Mouse (Mus musculus) lung, embryonic 15.5 days (tissue): ENCODE data around the gene Rb1. TPM values are rescaled to one million over a fixed set of nuclear protein-coding genes. Genes with fewer than 3 reads are reported as not detected.

Experiments used
- ATAC-seq: fragments of 200-750 bp; cut with Nextera tagmentation; 2 replicates; pipeline ENCODE4 v1.8.0; 2017; ENCODE audit warnings: moderate number of reproducible peaks, borderline replicate concordance; ENCODE audit not compliant: low FRiP score, low TSS enrichment; ENCODE audit errors: extremely low read depth
- H3K27ac ChIP-seq: fragments of 300-500 bp; sonication (generic); 2 replicates; pipeline ENCODE4 v1.5.1; 2015; ENCODE audit warnings: moderate library complexity, mild to moderate bottlenecking, inconsistent platforms
- H3K27me3 ChIP-seq: fragments of 300-500 bp; sonication (generic); 2 replicates; pipeline ENCODE4 v1.6.1; 2015; ENCODE audit warnings: inconsistent platforms
- H3K36me3 ChIP-seq: fragments of 300-500 bp; sonication (generic); 2 replicates; pipeline ENCODE4 v1.6.1; 2015; ENCODE audit warnings: inconsistent platforms
- H3K4me1 ChIP-seq: fragments of 300-500 bp; sonication (generic); 2 replicates; pipeline ENCODE4 v1.6.1; 2015; ENCODE audit warnings: inconsistent platforms
- H3K4me2 ChIP-seq: fragments of 300-500 bp; sonication (generic); 2 replicates; pipeline ENCODE4 v1.6.1; 2015; ENCODE audit warnings: inconsistent platforms, mild to moderate bottlenecking, moderate library complexity
- H3K4me3 ChIP-seq: fragments of 300-500 bp; sonication (generic); 2 replicates; pipeline ENCODE4 v1.5.1; 2015; ENCODE audit warnings: mild to moderate bottlenecking, inconsistent platforms
- H3K9ac ChIP-seq: fragments of 300-500 bp; sonication (generic); 2 replicates; pipeline ENCODE4 v1.6.1; 2015; ENCODE audit warnings: inconsistent platforms
- H3K9me3 ChIP-seq: fragments of 300-500 bp; sonication (generic); 2 replicates; pipeline ENCODE4 v1.6.1; 2016; ENCODE audit warnings: inconsistent platforms
- WGBS: fragments of 180-500 bp; shearing (Covaris S2); methylation state at CpG from one replicate; pipeline ENCODE4 v1.1.7; 2015; 5-methylcytosine and 5-hydroxymethylcytosine counted together
- polyA plus RNA-seq: library from polyadenylated mRNA; unstranded; fragments of >200 nt; fragmentation: Nextera tagmentation; extraction: Ambion mirVana; gene quantifications from 2 replicates; pipeline ENCODE4 v1.2.1, GENCODE M21; 2015

Rb1 gene
- polyA plus RNA-seq, 1 experiment from 2014 or later = 14.5 TPM

DNA sequence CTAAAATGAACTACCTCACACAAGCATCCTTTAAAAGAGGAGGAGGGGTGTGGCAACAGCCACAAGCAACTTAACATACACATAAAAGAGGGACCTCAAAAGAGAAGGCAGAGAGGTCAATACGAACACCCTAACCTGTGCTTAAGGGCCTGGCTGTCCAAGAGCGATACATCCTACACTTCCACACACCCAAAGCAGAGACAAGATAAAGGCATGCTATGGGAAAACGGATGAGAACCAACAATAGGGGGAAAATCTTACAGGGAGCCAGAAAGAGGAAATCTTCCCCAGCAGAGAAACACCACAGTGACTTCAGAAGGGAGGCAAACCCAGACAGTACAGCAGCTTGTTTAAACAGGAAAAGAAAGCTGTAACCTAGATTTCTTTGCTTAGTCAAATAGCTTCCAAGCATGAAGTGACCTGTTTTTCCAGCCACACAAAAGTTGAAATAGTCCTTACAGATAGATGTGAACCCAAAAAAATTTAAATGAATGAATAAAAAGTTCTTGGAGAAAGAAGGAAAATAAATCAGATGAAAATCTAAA, 70.1 kb downstream of the Rb1 start:
- ATAC-seq = no peak
- 41% methylated on average over 3 of the region's 3 CpGs for WGBS

DNA sequence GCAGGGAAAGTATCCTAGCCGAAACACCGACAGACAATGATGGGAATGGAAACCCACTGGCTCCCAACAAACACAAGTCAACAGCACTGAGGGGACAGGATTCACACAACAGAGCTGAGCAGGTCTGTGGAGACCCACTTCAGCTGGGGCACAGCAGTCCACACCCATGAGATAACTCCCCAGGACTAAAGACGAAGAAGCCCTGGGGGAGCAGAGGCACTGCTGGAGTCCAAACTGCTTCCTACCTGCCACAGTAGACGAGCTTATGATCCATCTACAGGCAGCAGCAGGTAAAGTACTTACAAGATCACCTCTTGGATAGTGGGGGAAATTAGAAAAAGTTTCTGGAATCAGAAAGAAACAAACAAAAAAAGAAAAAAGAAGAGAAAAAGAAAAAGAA, 71.2 kb downstream of the Rb1 start:
- Histone ChIP-seq H3K4me1 (peaks cover 17% of the 10 kb centered on the region), H3K36me3 (no peaks in the 10 kb centered on the region), H3K4me2 (no peak overlapping the region), H3K27ac (peak overlapping the region; percentile 33; the same call in 1 of the 2 replicates), H3K4me3 (no peak overlapping the region), H3K9ac (no peak overlapping the region), H3K27me3 (no peaks in the 10 kb centered on the region), H3K9me3 (no peaks in the 10 kb centered on the region)
- 74% methylated on average over 4 of the region's 4 CpGs for WGBS
- no peak for ATAC-seq

More for the DNA sequence above, 70.1 kb downstream of the Rb1 start:
- Histone ChIP-seq H3K4me3 (no peak overlapping the region), H3K27ac (0 out of 2 replicates have a peak overlapping the region, but pooled peaks have one; percentile 41), H3K9ac (no peak overlapping the region), H3K27me3 (no peaks in the 10 kb centered on the region), H3K9me3 (no peaks in the 10 kb centered on the region), H3K36me3 (no peaks in the 10 kb centered on the region), H3K4me2 (no peak overlapping the region), H3K4me1 (peaks cover 17% of the 10 kb centered on the region)

DNA sequence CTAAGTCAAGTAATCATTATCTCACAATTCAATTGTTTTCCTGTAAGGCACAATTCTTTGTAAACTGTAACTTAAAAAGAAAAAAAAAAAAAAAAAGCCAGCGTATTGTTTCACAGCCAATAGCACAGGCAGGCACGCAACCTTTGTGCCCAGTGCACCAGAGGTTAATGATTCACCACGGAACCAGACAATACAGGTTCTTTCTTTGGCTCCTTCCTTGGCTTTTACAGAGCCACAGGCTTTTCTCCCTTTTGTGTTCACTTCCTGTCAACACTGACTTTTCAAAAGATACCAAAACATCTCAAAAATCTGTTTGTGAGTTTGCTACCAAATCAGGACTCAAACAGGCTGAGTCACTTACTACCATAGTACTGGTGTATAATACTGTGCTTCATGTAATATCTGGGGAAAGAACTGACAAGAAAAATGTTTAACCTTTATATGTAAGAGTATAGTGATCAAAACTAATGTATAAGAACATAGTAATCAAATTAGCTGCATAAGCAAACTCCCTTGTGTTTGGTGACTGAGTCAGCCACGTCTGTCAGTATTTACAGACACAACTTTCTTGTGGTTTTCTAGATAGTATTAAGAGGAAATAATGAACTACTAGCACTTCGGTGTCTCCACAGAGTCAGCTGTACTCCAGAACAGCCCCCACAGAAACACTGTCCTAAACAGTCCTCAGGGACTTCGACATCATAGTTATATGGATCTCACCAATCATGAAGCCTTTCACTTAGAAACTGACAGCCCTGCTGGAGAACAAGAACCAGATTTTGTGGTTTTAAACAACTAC, 72.0 kb downstream of the Rb1 start:
- Histone ChIP-seq H3K9me3 (no peaks in the 10 kb centered on the region), H3K36me3 (no peaks in the 10 kb centered on the region), H3K27me3 (no peaks in the 10 kb centered on the region), H3K27ac (peak overlapping the region; percentile 46; the same call in 1 of the 2 replicates), H3K4me3 (no peak overlapping the region), H3K9ac (no peak overlapping the region), H3K4me2 (no peak overlapping the region), H3K4me1 (peaks cover 17% of the 10 kb centered on the region)
- ATAC-seq = 0 out of 2 replicates have a peak, but pooled peaks have one; percentile 11
- WGBS = 36% methylated on average over 6 of the region's 6 CpGs

DNA sequence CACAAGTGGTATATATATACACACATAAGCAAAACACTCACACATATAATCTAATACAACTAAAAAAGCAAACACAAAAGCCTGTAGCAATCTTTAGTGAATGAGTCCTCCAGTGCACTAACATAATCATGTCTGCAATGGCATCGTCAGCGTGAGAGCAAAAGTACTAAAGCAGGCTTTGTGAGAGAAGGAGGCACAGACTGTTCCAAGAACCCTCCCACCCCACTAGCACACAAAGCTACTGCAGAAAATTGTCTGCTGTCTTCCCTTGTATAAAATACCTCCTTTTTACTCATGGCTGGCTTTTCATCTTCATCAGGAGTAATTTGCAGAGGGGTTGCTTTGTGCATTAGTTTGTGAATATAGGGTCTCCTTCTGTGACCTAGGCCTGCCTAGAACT, 73.3 kb downstream of the Rb1 start:
- Histone ChIP-seq H3K4me3 (no peak overlapping the region), H3K4me2 (no peak overlapping the region), H3K27ac (no peak overlapping the region), H3K36me3 (no peaks in the 10 kb centered on the region), H3K9me3 (no peaks in the 10 kb centered on the region), H3K4me1 (peaks cover 10% of the 10 kb centered on the region), H3K27me3 (no peaks in the 10 kb centered on the region), H3K9ac (no peak overlapping the region)
- 69% methylated on average over 2 of the region's 2 CpGs for WGBS
- ATAC-seq = no peak

DNA sequence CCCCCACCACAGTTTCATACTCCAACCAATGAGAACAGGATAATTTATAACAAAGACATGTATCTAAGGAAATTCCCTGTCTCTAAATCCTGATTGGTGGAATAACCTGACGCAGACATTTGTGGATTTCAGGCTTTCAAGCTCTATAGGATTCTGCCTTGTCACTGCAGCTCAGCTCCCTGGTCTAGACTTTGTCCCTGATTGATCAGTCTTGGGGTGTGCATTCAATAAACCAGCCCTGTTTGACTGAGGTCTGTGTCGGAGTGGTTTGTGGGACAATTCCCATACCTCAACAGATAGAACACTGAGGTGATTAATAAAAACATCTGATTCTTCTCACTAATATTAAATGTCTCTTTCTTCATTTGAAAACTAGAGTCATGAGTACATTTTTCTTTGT, 75.6 kb downstream of the Rb1 start:
- Histone ChIP-seq H3K9ac (no peak overlapping the region), H3K9me3 (no peaks in the 10 kb centered on the region), H3K27ac (no peak overlapping the region), H3K4me3 (no peak overlapping the region), H3K4me2 (no peak overlapping the region), H3K4me1 (0 out of 2 replicates have a peak, but pooled peaks cover 4% of the 10 kb centered on the region), H3K36me3 (no peaks in the 10 kb centered on the region), H3K27me3 (no peaks in the 10 kb centered on the region)
- no peak for ATAC-seq
- 94% methylated on average over 2 of the region's 2 CpGs for WGBS

DNA sequence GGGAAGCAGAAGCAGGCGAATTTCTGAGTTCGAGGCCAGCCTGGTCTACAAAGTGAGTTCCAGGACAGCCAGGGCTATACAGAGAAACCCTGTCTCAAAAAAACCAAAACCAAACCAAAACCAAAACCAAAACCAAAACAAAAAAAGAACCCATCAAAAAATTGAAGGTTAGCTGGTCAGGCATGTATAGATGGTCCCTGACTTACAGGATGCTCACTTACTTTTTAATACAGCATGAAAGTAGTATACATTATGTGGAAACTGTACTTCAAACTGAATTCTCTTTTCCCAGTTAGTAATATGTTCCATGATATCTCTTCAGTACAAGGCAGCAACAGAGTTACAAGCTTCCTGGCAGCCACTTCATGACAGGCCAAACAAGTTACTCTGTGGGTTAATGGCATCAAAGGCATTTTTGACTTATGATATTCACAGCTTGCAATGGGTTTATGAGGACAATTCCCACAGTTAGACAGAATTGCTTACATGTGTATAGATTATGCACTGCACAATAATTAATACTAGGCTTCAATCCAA, 81.5 kb downstream of the Rb1 start:
- Histone ChIP-seq H3K27me3 (no peaks in the 10 kb centered on the region), H3K4me3 (no peak overlapping the region), H3K9ac (no peak overlapping the region), H3K4me2 (no peak overlapping the region), H3K4me1 (0 out of 2 replicates have a peak, but pooled peaks cover 3% of the 10 kb centered on the region), H3K9me3 (no peaks in the 10 kb centered on the region), H3K36me3 (0 out of 2 replicates have a peak, but pooled peaks cover 6% of the 10 kb centered on the region), H3K27ac (no peak overlapping the region)
- 86% methylated on average over 2 of the region's 2 CpGs for WGBS
- ATAC-seq = no peak

DNA sequence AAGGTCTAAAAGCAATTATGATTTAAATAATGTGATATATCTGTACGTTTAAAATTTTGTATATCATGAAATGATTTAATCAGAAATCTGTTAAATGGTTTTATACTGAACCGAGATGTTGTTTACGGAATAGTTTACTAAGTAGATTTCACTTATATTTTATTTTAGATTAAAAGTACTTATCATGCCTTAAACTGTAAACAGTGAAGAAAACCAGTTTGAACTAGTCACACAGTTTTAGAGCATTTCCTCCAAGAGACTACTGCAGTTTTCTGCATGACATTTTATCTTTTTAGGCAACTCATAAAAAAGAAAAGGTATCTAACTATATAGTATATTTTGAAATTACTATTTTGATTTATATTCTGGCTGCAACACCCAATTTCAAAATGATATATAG, 85.8 kb downstream of the Rb1 start:
- ATAC-seq = no peak
- H3K27me3 ChIP-seq = no peaks in the 10 kb centered on the region
- no peak overlapping the region for H3K9ac ChIP-seq
- H3K9me3 ChIP-seq = no peaks in the 10 kb centered on the region
- no peak overlapping the region for H3K4me2 ChIP-seq
- 18% methylated on average over 3 of the region's 3 CpGs for WGBS
- H3K36me3 ChIP-seq = 0 out of 2 replicates have a peak, but pooled peaks cover 6% of the 10 kb centered on the region
- peaks cover 8% of the 10 kb centered on the region; the same call in 1 of the 2 replicates for H3K4me1 ChIP-seq
- no peak overlapping the region for H3K27ac ChIP-seq
- no peak overlapping the region for H3K4me3 ChIP-seq

- Histone ChIP-seq H3K9me3 (no peaks in the 10 kb centered on the region), H3K4me2 (peak overlapping the region; percentile 57), H3K27me3 (no peaks in the 10 kb centered on the region), H3K36me3 (0 out of 2 replicates have a peak, but pooled peaks cover 6% of the 10 kb centered on the region), H3K27ac (peak overlapping the region; percentile 93), H3K4me3 (peak overlapping the region; percentile 54), H3K9ac (peak overlapping the region; percentile 58), H3K4me1 (peaks cover 11% of the 10 kb centered on the region)
- ATAC-seq = no peak
- 0% methylated on average over 6 of the region's 6 CpGs for WGBS
These were observed 86.3 kb downstream of the Rb1 start for GRCm38 (mm10) chr14:73239291-73239690.

- H3K27ac ChIP-seq = peak overlapping the region; percentile 93
- H3K4me3 ChIP-seq = peak overlapping the region; percentile 54
- peaks cover 14% of the 10 kb centered on the region for H3K4me1 ChIP-seq
- H3K9ac ChIP-seq = peak overlapping the region; percentile 58
- peak; percentile 82 for ATAC-seq
- WGBS = under 1% methylated on average over 20 of the region's 20 CpGs
- no peaks in the 10 kb centered on the region for H3K27me3 ChIP-seq
- 0 out of 2 replicates have a peak, but pooled peaks cover 6% of the 10 kb centered on the region for H3K36me3 ChIP-seq
- H3K4me2 ChIP-seq = peak overlapping the region; percentile 57
- H3K9me3 ChIP-seq = no peaks in the 10 kb centered on the region
These were observed 86.9 kb downstream of the Rb1 start for GRCm38 (mm10) chr14:73238498-73239250.

- peak; percentile 87; the same call in 1 of the 2 replicates for ATAC-seq
- Histone ChIP-seq H3K27me3 (no peaks in the 10 kb centered on the region), H3K4me2 (peak within 1 kb of the TSS; percentile 57), H3K27ac (peak within 1 kb of the TSS; percentile 93), H3K9ac (peak within 1 kb of the TSS; percentile 58), H3K4me1 (peaks cover 14% of the 10 kb centered on the region), H3K36me3 (0 out of 2 replicates have a peak, but pooled peaks cover 6% of the 10 kb centered on the region), H3K9me3 (no peaks in the 10 kb centered on the region), H3K4me3 (peak within 1 kb of the TSS; percentile 54)
- WGBS = under 1% methylated on average over 19 of the region's 19 CpGs
These were observed 87.7 kb downstream of the Rb1 start, which contains the start of gene Lpar6 for GRCm38 (mm10) chr14:73237848-73238321. Gene Lpar6, plus strand, starts transcription at chr14:73237895.

- H3K27ac ChIP-seq = peak overlapping the region; percentile 87
- 13% methylated on average over 2 of the region's 2 CpGs for WGBS
- H3K9me3 ChIP-seq = no peaks in the 10 kb centered on the region
- no peak overlapping the region for H3K9ac ChIP-seq
- H3K4me2 ChIP-seq = no peak overlapping the region
- H3K4me3 ChIP-seq = no peak overlapping the region
- H3K4me1 ChIP-seq = peaks cover 12% of the 10 kb centered on the region
- H3K36me3 ChIP-seq = no peaks in the 10 kb centered on the region
- ATAC-seq = peak; percentile 45; the same call in 1 of the 2 replicates
- no peaks in the 10 kb centered on the region for H3K27me3 ChIP-seq
These were observed 91.1 kb downstream of the Rb1 start for GRCm38 (mm10) chr14:73234468-73235031.
